Mouse (Mus musculus) lung, adult 2 months (tissue): ENCODE results near the gene Galc. TPM values are rescaled to one million over a fixed set of nuclear protein-coding genes. Genes with fewer than 3 reads are reported as not detected.

Experiments used
- DNase-seq: peaks from one replicate; pipeline ENCODE4 v3.0.0; 2022
- H3K4me1 ChIP-seq: fragments of 200-500 bp; 2 replicates; pipeline ENCODE4 v1.6.1; 2011; ENCODE audit warnings: low read length; ENCODE audit not compliant: control insufficient read depth, insufficient read depth
- H3K4me3 ChIP-seq: fragments of 200-500 bp; replicated peaks from 2 replicates; pipeline ENCODE3; 2011; ENCODE audit warnings: low read depth, mild to moderate bottlenecking, control low read depth, low read length; ENCODE audit errors: extremely low read depth
- CTCF ChIP-seq: fragments of 200-500 bp; IDR thresholded peaks from 2 replicates; pipeline ENCODE4 v1.5.1; 2011; ENCODE audit warnings: mild to moderate bottlenecking, low read length, control low read depth; ENCODE audit not compliant: insufficient read depth
- POLR2A ChIP-seq: fragments of 200-500 bp; IDR thresholded peaks from 2 replicates; pipeline ENCODE4 v1.6.1; 2011; ENCODE audit warnings: low read depth, mild to moderate bottlenecking, control low read depth, low read length, borderline replicate concordance; ENCODE audit errors: extremely low read depth
- WGBS: fragments of 180-500 bp; shearing (Covaris S2); methylation state at CpG from one replicate; pipeline ENCODE4 v1.1.7; 2018; 5-methylcytosine and 5-hydroxymethylcytosine counted together
- polyA plus RNA-seq: library from polyadenylated mRNA; depleted of rRNA; stranded (reverse); fragments of >200 nt; gene quantifications from 2 replicates; pipeline ENCODE4 v1.2.3, GENCODE M21; 2012; rRNA removed

The Galc gene
- polyA plus RNA-seq, result 8.6 and 16.2 TPM in 2 replicates

GRCm38 (mm10) chr12:98258845-98259517, at the start of gene Galc:
Galc (minus strand) TSS chr12:98259459.
- TF ChIP-seq POLR2A, result peak; percentile 44; the same call in 1 of the 2 replicates
- no peak for TF ChIP-seq CTCF
- H3K4me3 ChIP-seq, result peak within 1 kb of the TSS; percentile 97
- peak; percentile 86 for DNase-seq
- under 1% methylated on average over 76 of the region's 76 CpGs for WGBS
- peaks cover 5% of the 10 kb centered on the region; the same call in 1 of the 2 replicates for H3K4me1 ChIP-seq

DNA sequence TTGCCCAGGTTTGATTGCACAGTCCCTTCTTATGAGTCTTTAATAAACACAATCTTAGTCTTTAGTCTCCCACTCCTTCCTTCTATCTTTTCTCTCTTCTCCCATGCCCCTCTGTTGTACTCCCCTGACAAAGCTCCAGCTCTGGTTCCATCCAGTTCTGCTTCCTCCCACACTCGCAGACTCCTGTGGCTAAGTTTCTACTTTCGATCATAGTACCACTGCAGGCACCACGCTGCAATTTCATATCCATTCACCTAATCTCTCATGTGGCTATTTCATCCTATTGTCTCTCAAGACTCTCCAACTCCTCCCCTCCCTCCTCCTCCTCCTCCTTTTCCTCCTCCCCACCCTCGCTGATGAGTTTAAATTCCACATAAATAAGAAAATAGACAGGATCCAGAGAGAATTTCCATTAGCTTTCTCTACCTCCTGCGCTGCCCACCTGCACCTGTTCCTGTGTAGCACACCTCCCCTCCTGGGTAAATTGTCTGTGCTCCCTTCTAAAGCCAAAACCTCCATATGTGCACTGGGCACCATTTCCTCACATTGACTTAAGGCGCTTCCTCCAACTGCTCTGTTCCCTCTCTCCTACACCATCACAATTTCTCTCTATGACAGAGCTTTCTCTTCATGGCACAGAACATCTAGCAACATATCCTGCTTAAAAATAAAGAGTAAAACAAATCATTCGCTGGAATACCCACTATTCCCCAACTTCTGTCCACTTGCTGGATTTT, 48.1 kb upstream of the Galc start:
- TF ChIP-seq CTCF (no peak), POLR2A (no peak)

DNA sequence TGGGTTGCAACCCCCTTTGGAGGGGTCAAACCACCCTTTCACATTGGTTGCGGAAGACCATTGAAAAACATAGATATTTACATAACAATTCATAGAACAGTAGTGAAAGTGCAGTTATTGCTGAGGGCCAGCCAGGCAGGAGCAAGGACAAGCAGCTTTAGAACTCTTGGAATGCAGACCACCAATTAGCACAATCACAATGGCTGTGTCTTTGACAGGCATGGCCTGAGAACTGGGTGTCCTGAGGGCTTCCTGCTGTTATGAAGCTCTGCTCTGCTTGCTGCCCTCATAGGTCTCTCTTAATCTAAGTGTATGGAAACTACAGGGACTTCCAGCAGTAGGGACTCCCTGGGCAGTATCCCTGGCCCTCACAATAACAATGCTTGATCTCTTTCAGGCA, 43.8 kb upstream of the Galc start:
- 93% methylated on average over 1 of the region's 1 CpGs for whole genome bisulfite sequencing
- H3K4me3 ChIP-seq, result no peak overlapping the region
- DNase-seq, result no peak

More for the DNA sequence above, 48.1 kb upstream of the Galc start:
- no peak for DNase-seq
- WGBS, result 80% methylated on average over 7 of the region's 7 CpGs
- H3K4me3 ChIP-seq, result no peak overlapping the region
- no peaks in the 10 kb centered on the region for H3K4me1 ChIP-seq

DNA sequence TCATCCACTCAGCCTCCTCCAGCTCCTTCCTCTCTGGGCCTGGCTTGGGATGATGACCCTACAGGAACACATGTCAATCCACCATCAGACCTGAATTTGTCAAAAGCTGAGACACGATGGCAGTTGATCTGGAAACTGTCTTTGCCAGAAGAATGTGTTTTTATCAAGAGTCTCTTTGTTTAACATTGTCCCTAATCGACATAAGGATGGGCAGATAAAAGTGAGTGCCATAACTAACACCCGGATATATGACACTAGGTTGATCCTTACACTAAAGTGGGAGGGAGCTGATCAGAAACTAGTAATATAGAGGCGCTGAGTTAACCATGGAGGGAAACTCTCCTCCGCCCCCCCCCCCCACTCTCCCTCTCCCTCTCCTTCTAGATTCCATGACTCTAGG, 42.7 kb upstream of the Galc start:
- TF ChIP-seq POLR2A, result no peak
- 67% methylated on average over 5 of the region's 5 CpGs for WGBS
- no peaks in the 10 kb centered on the region for H3K4me1 ChIP-seq
- no peak overlapping the region for H3K4me3 ChIP-seq
- no peak for DNase-seq

More for the DNA sequence above, 43.8 kb upstream of the Galc start:
- TF ChIP-seq CTCF (no peak), POLR2A (no peak)
- H3K4me1 ChIP-seq, result no peaks in the 10 kb centered on the region

DNA sequence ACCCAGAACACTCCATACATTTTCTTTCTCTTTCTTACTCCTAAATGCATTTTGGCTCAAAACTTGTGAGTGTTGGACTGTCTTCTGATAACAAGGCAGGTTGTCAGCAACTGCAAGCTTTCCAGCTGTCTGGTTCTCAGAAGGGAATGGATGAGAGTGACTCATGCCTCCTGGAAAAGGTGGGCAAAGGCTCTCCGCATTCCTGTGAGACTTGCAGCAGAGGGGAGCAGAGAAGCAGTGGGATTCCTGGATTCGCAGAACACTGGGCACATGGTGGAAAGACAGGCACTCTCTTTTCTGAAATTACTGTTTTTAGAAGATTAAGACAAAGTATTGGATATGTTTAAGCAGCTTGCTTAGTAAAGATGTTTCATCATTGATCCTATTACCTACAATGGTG, 35.0 kb upstream of the Galc start:
- TF ChIP-seq CTCF (no peak), POLR2A (no peak)
- Histone ChIP-seq H3K4me1 (no peaks in the 10 kb centered on the region), H3K4me3 (no peak overlapping the region)
- DNase-seq, result no peak
- WGBS, result 78% methylated on average over 2 of the region's 2 CpGs

DNA sequence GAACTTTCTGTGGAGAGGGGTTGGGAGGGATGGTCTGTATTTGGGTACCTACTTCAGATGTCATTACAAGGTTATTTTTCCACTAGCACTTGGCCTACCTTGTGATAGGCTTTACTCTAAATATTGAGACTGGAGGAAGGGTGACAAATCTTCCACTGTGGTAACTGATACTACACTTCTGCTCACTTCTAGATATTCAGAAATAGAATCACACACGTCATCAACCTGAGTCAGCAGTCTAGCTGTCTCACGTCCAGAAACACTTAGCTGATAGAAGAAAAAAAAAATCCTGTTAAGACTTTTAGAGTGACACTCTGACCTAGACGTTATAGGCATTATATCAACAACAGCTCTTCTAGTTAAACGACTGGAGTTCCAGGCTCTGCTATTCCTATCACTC, 33.0 kb upstream of the Galc start:
- no peak for DNase-seq
- Histone ChIP-seq H3K4me3 (no peak overlapping the region), H3K4me1 (no peaks in the 10 kb centered on the region)
- 30% methylated on average over 4 of the region's 4 CpGs for WGBS
- TF ChIP-seq CTCF, result no peak
- no peak for TF ChIP-seq POLR2A

GRCm38 (mm10) chr12:98290475-98290874, 31.2 kb upstream of the Galc start:
- 55% methylated on average over 3 of the region's 3 CpGs for WGBS

GRCm38 (mm10) chr12:98284477-98284876, 25.2 kb upstream of the Galc start:
- Histone ChIP-seq H3K4me1 (no peaks in the 10 kb centered on the region), H3K4me3 (no peak overlapping the region)
- no peak for DNase-seq
- 88% methylated on average over 3 of the region's 3 CpGs for WGBS
- no peak for TF ChIP-seq CTCF
- no peak for TF ChIP-seq POLR2A

More at GRCm38 (mm10) chr12:98290475-98290874, 31.2 kb upstream of the Galc start:
- Histone ChIP-seq H3K4me1 (no peaks in the 10 kb centered on the region), H3K4me3 (no peak overlapping the region)
- no peak for TF ChIP-seq CTCF
- DNase-seq, result no peak

DNA sequence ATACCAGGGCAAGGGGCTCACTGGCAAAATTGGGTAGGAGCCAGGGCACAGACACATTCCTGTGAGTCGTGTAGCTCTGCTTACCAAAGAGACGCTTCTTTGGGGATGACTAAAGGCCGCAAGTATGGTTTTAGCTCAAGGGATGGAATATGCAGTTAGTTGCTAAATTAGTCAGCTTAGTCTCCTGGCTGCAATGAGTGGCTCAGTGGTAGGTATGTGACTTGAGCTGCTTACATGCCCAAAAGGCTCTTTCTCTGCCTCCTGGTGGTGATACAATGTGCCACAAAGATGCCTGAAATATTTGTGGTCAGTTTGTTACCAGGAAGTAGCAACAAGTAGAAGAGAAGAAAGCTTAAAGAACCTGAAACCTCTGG, 24.2 kb upstream of the Galc start:
- WGBS, result 44% methylated on average over 3 of the region's 3 CpGs
- Histone ChIP-seq H3K4me1 (no peaks in the 10 kb centered on the region), H3K4me3 (no peak overlapping the region)
- TF ChIP-seq POLR2A, result no peak
- TF ChIP-seq CTCF, result no peak
- DNase-seq, result no peak
